Comparison of ENCODE assay signal across 18 mouse cellular contexts in genomic region chr12:79351461-79351860, GRCm38 (mm10). TPM values are rescaled to one million over a fixed set of nuclear protein-coding genes. Genes with fewer than 3 reads are reported as not detected.
DNase-seq lines count a peak whose midpoint lies in the region; ATAC-seq lines count a peak whose summit lies in the region.
"Had no signal": no experiment of that assay in that cellular context is flagged by ENCODE, and none has a peak within 500 bp of the region (broad histone marks: within the 10 kb centered on the region; RNA-seq: fewer than 3 reads in every experiment).

No protein-coding gene starts in this region.

- no peaks in the 10 kb centered on the region for H3K27me3 ChIP-seq in heart, embryonic 13.5 days (replicated peaks)
- H3K27me3 ChIP-seq in megakaryocyte, embryonic 14.5 days (replicated peaks): no peaks in the 10 kb centered on the region
- H3K27me3 ChIP-seq in embryonic facial prominence, embryonic 10.5 days (replicated peaks; ENCODE audit: low read depth, poor library complexity, severe bottlenecking): no peaks in the 10 kb centered on the region
- H3K27me3 ChIP-seq: CH12.LX; embryonic facial prominence, embryonic 15.5 days; forebrain, embryonic 15.5 days; hindbrain, embryonic 13.5 days had no signal

- 0 out of 2 replicates have a peak overlapping the region, but pooled peaks have one; percentile 76 for H3K27ac ChIP-seq in heart, embryonic 13.5 days (replicated peaks)
- H3K27ac ChIP-seq in embryonic facial prominence, embryonic 10.5 days (replicated peaks): 0 out of 2 replicates have a peak overlapping the region, but pooled peaks have one; percentile 14
- H3K27ac ChIP-seq: forebrain, embryonic 15.5 days; hindbrain, embryonic 13.5 days; hindbrain, postnatal 0 days had no signal

- no peak overlapping the region for H3K9ac ChIP-seq in heart, embryonic 13.5 days
- H3K9ac ChIP-seq: embryonic facial prominence, embryonic 15.5 days; forebrain, embryonic 15.5 days; hindbrain, embryonic 13.5 days had no signal

- no peak for DNase-seq in heart, postnatal 36 days
- DNase-seq in embryonic facial prominence, embryonic 10.5 days (ENCODE audit: low spot score): no peak
- no peak for DNase-seq in urinary bladder, adult 2 months (ENCODE audit: low spot score)
- no peak for DNase-seq in gastrocnemius, postnatal 10 days
- DNase-seq: adrenal gland, adult 2 months; adrenal gland, postnatal 25 days; cerebellum, adult 2 months; cerebellum, postnatal 10 days; gastrocnemius, postnatal 14 days; kidney, adult 11 months had no signal

- H3K36me3 ChIP-seq in heart, embryonic 13.5 days: no peaks in the 10 kb centered on the region
- no peaks in the 10 kb centered on the region for H3K36me3 ChIP-seq in megakaryocyte, embryonic 14.5 days (replicated peaks; ENCODE audit: low read length)
- no peaks in the 10 kb centered on the region for H3K36me3 ChIP-seq in embryonic facial prominence, embryonic 10.5 days (replicated peaks)
- H3K36me3 ChIP-seq: embryonic facial prominence, embryonic 15.5 days; forebrain, embryonic 15.5 days; hindbrain, embryonic 13.5 days had no signal

- no peak overlapping the region for H3K4me2 ChIP-seq in heart, embryonic 13.5 days
- H3K4me2 ChIP-seq: embryonic facial prominence, embryonic 15.5 days; forebrain, embryonic 15.5 days; hindbrain, embryonic 13.5 days had no signal

- 82% methylated on average over 7 of the region's 7 CpGs for WGBS in heart, embryonic 13.5 days
- 94% methylated on average over 7 of the region's 7 CpGs for WGBS in embryonic facial prominence, embryonic 10.5 days

- ATAC-seq in heart, embryonic 13.5 days (ENCODE audit: extremely low read depth, insufficient number of reproducible peaks, low FRiP score, low TSS enrichment): no peak
- ATAC-seq in megakaryocyte, adult 5-6 weeks (ENCODE audit: poor library complexity, severe bottlenecking): no peak
- ATAC-seq: forebrain, embryonic 15.5 days; hindbrain, postnatal 0 days had no signal

- peaks cover 52% of the 10 kb centered on the region for H3K4me1 ChIP-seq in heart, embryonic 13.5 days
- peaks cover 45% of the 10 kb centered on the region for H3K4me1 ChIP-seq in megakaryocyte, embryonic 14.5 days
- peaks cover 19% of the 10 kb centered on the region for H3K4me1 ChIP-seq in embryonic facial prominence, embryonic 10.5 days
- H3K4me1 ChIP-seq: forebrain, embryonic 15.5 days had no signal

- H3K4me3 ChIP-seq in heart, embryonic 13.5 days: no peak overlapping the region
- H3K4me3 ChIP-seq in megakaryocyte, embryonic 14.5 days (replicated peaks): peak overlapping the region; percentile 34
- no peak overlapping the region for H3K4me3 ChIP-seq in embryonic facial prominence, embryonic 10.5 days
- H3K4me3 ChIP-seq: embryonic facial prominence, embryonic 15.5 days; forebrain, embryonic 15.5 days; hindbrain, embryonic 13.5 days had no signal

- H3K9me3 ChIP-seq in heart, embryonic 13.5 days: no peaks in the 10 kb centered on the region
- no peaks in the 10 kb centered on the region for H3K9me3 ChIP-seq in megakaryocyte, embryonic 14.5 days
- H3K9me3 ChIP-seq in embryonic facial prominence, embryonic 10.5 days: no peaks in the 10 kb centered on the region
- H3K9me3 ChIP-seq: embryonic facial prominence, embryonic 15.5 days; forebrain, embryonic 15.5 days; hindbrain, embryonic 13.5 days had no signal

- intact Hi-C loops in heart, postnatal 36 days (cut with DNase I): loop anchor here (10.0 kb wide), 1 partner anchor 613 kb away; no protein-coding TSS in a partner anchor

RNA-seq across cellular contexts. Expression of gene Rad51b, which starts 54.4 kb away (rescaled TPM):
- 4.8 and 5.9 TPM in 2 replicates for polyA plus RNA-seq in heart, embryonic 13.5 days (2015; fragmentation: Nextera tagmentation; extraction: Ambion mirVana)
- total RNA-seq in heart, postnatal 36 days (2021): under 1 TPM; 0.53 to 0.60 TPM
- polyA plus RNA-seq in megakaryocyte, embryonic 14.5 days (2012; ENCODE audit: insufficient read depth, low replicate concordance): 0.30 TPM in 1 of 2 replicates, not detected in the other
- total RNA-seq in megakaryocyte, adult 5-6 weeks (2015): 3.2 and 5.9 TPM in 2 replicates
- total RNA-seq in megakaryocyte, adult 5-6 weeks (2017): 7.1 TPM in 2 replicates
- polyA plus RNA-seq in embryonic facial prominence, embryonic 10.5 days (2016; fragmentation: Nextera tagmentation; extraction: Ambion mirVana): 6.4 and 8.4 TPM in 2 replicates
- polyA plus RNA-seq in urinary bladder, adult 2 months (2012; rRNA removed): 1.7 and 2.3 TPM in 2 replicates
- total RNA-seq in gastrocnemius, postnatal 10 days (2021): 1 to 10 TPM in 1 of 2 experiments, under 1 TPM in 1; 0.63 to 1.7 TPM

RNA-seq across cellular contexts. Expression of gene Zfyve26, which starts 55.4 kb away (rescaled TPM):
- polyA plus RNA-seq in heart, embryonic 13.5 days (2015; fragmentation: Nextera tagmentation; extraction: Ambion mirVana): 7.4 and 8.1 TPM in 2 replicates
- 10 to 100 TPM; 14.2 to 17.6 TPM for total RNA-seq in heart, postnatal 36 days (2021)
- 0.65 and 2.8 TPM in 2 replicates for polyA plus RNA-seq in megakaryocyte, embryonic 14.5 days (2012; ENCODE audit: insufficient read depth, low replicate concordance)
- total RNA-seq in megakaryocyte, adult 5-6 weeks (2015): 27.2 and 41.6 TPM in 2 replicates
- total RNA-seq in megakaryocyte, adult 5-6 weeks (2017): 19.7 and 29.1 TPM in 2 replicates
- 15.2 and 16.5 TPM in 2 replicates for polyA plus RNA-seq in embryonic facial prominence, embryonic 10.5 days (2016; fragmentation: Nextera tagmentation; extraction: Ambion mirVana)
- polyA plus RNA-seq in urinary bladder, adult 2 months (2012; rRNA removed): 37.9 and 39.2 TPM in 2 replicates
- 10 to 100 TPM; 14.2 to 15.0 TPM for total RNA-seq in gastrocnemius, postnatal 10 days (2021)
